ENCODE assay signal across 9 mouse cellular contexts in the genomic region with DNA sequence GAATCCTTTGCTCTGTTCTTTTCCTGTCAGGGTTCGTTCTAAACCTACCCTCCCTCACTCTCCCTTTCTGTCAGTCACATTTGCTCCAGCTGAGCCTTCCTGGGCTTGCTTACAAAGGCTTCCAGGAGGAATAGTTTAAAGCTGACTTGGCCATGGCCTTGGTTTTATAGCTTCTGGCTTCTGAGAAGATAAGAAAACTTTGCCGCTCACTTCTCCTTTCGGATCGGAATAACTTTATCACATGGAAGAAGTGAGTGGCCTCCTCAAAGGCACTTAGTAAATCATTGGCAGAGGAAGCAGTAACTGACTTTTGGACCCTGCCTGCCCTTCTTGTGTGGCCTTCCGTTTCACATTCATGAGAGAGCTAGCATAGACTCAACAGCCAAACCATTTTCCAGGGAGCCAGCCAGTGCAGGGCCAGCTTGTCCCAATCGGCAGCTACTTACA.
A peak's percentile ranks its signal among the peaks of the same experiment; 100 is the strongest.
DNase-seq lines count a peak whose midpoint lies in the region; ATAC-seq and TF ChIP-seq lines count a peak whose summit lies in the region.
"Had no signal": no experiment of that assay in that cellular context is flagged by ENCODE, and none has a peak within 500 bp of the region (broad histone marks: within the 10 kb centered on the region; RNA-seq: fewer than 3 reads in every experiment).

No protein-coding gene starts in this region.

- no peak for TF ChIP-seq CTCF in liver, postnatal 0 days (IDR thresholded peaks at IDR 0.05; ENCODE audit: low read depth)

- H3K9ac ChIP-seq in intestine, embryonic 16.5 days (ENCODE audit: low read depth, low read length): 0 out of 2 replicates have a peak overlapping the region, but pooled peaks have one; percentile 15
- H3K9ac ChIP-seq in liver, postnatal 0 days (replicated peaks): no peak overlapping the region
- H3K9ac ChIP-seq: midbrain, embryonic 13.5 days had no signal

- WGBS in intestine, embryonic 16.5 days: 27% methylated on average over 6 of the region's 6 CpGs
- 15% methylated on average over 6 of the region's 6 CpGs for WGBS in liver, postnatal 0 days (ENCODE audit: insufficient replicate concordance)

- H3K4me1 ChIP-seq in intestine, embryonic 16.5 days (ENCODE audit: control insufficient read depth, insufficient read depth, low read length): peaks cover 17% of the 10 kb centered on the region
- 0 out of 2 replicates have a peak, but pooled peaks cover 4% of the 10 kb centered on the region for H3K4me1 ChIP-seq in liver, postnatal 0 days (ENCODE audit: insufficient read depth)
- H3K4me1 ChIP-seq: midbrain, embryonic 13.5 days had no signal

- H3K36me3 ChIP-seq in intestine, embryonic 16.5 days (ENCODE audit: control insufficient read depth, insufficient read depth, low read length): no peaks in the 10 kb centered on the region
- no peaks in the 10 kb centered on the region for H3K36me3 ChIP-seq in liver, postnatal 0 days (replicated peaks; ENCODE audit: insufficient read depth, low read length)
- H3K36me3 ChIP-seq: midbrain, embryonic 13.5 days had no signal

- H3K9me3 ChIP-seq in intestine, embryonic 16.5 days (ENCODE audit: control insufficient read depth, low read length): no peaks in the 10 kb centered on the region
- no peaks in the 10 kb centered on the region for H3K9me3 ChIP-seq in liver, postnatal 0 days (ENCODE audit: low read length)
- H3K9me3 ChIP-seq: midbrain, embryonic 13.5 days had no signal

- peak; percentile 94 for ATAC-seq in intestine, embryonic 16.5 days
- ATAC-seq in liver, postnatal 0 days: peak; percentile 77
- ATAC-seq: midbrain, embryonic 13.5 days had no signal

- no peaks in the 10 kb centered on the region for H3K27me3 ChIP-seq in intestine, embryonic 16.5 days (replicated peaks; ENCODE audit: control insufficient read depth, insufficient read depth, low read length)
- H3K27me3 ChIP-seq in liver, postnatal 0 days (ENCODE audit: insufficient read depth, low read length): no peaks in the 10 kb centered on the region
- H3K27me3 ChIP-seq: midbrain, embryonic 13.5 days had no signal

- peak; percentile 3 for DNase-seq in adipocyte (ENCODE audit: low spot score)
- peak; percentile 25 to 39 for DNase-seq in adrenal gland, postnatal 36 days
- peak; percentile 21 for DNase-seq in liver, postnatal 0 days
- no peak for DNase-seq in right cerebral cortex, postnatal 14 days
- DNase-seq in right cerebral cortex, postnatal 4 days: no peak
- no peak for DNase-seq in neural tube, embryonic 10.5 days (ENCODE audit: extremely low spot score, low spot score)
- DNase-seq in retina, postnatal 1 day: no peak

- peak overlapping the region; percentile 39 for H3K4me2 ChIP-seq in intestine, embryonic 16.5 days (ENCODE audit: low read depth, low read length)
- peak overlapping the region; percentile 35 for H3K4me2 ChIP-seq in liver, postnatal 0 days (ENCODE audit: low read depth, low read length)
- H3K4me2 ChIP-seq: midbrain, embryonic 13.5 days had no signal

- TF ChIP-seq EP300 in liver, postnatal 0 days (IDR thresholded peaks at IDR 0.05; ENCODE audit: low read depth): no peak

- H3K27ac ChIP-seq in intestine, embryonic 16.5 days (ENCODE audit: low read length): peak overlapping the region; percentile 91
- H3K27ac ChIP-seq in liver, postnatal 0 days (ENCODE audit: low read depth): peak overlapping the region; percentile 2; the same call in 1 of the 2 replicates
- H3K27ac ChIP-seq: midbrain, embryonic 13.5 days had no signal

- H3K4me3 ChIP-seq in intestine, embryonic 16.5 days (ENCODE audit: low read length): no peak overlapping the region
- no peak overlapping the region for H3K4me3 ChIP-seq in liver, postnatal 0 days (ENCODE audit: low read depth, low read length)
- H3K4me3 ChIP-seq: midbrain, embryonic 13.5 days had no signal

Comparison
In these comparisons a context has a peak if more than half of its experiments do, and no peak if none do; other contexts are left out.
1. DNase-seq: peak in adipocyte (single experiment), adrenal gland, postnatal 36 days (2 of 2) and liver, postnatal 0 days (single experiment); none in right cerebral cortex, postnatal 14 days (single experiment), right cerebral cortex, postnatal 4 days (single experiment), neural tube, embryonic 10.5 days (single experiment) and retina, postnatal 1 day (single experiment).